Mouse (Mus musculus): Measurements from ENCODE around the gene Aox4. TPM values are rescaled to one million over a fixed set of nuclear protein-coding genes. Genes with fewer than 3 reads are reported as not detected.

Gene Aox4
- polyA plus RNA-seq, 1 experiment from 2014 or later, result 0.80 TPM

- no peak for ATAC-seq
- 71% methylated on average over 5 of the region's 6 CpGs for WGBS
These were observed 91.8 kb downstream of the Aox4 start for GRCm38 (mm10) chr1:58302015-58302414.

GRCm38 (mm10) chr1:58303009-58303408 is 92.8 kb downstream of the Aox4 start:
- DNase-seq (ENCODE audit: low spot score) (no peak), ATAC-seq (no peak)
- Histone ChIP-seq H3K4me1 (ENCODE audit: control insufficient read depth, insufficient read depth, low read length) (no peaks in the 10 kb centered on the region), H3K9ac (ENCODE audit: low read length) (no peak overlapping the region), H3K27me3 (replicated peaks; ENCODE audit: control insufficient read depth, insufficient read depth, low read length) (no peaks in the 10 kb centered on the region), H3K4me3 (ENCODE audit: low read depth, low read length) (no peak overlapping the region), H3K9me3 (replicated peaks; ENCODE audit: control insufficient read depth, low read length) (no peaks in the 10 kb centered on the region), H3K27ac (ENCODE audit: low read depth, low read length) (no peak overlapping the region), H3K4me2 (ENCODE audit: low read length) (no peak overlapping the region), H3K36me3 (ENCODE audit: control insufficient read depth, insufficient read depth, low read length) (no peaks in the 10 kb centered on the region)
- WGBS, result 91% methylated on average over 6 of the region's 6 CpGs

More at GRCm38 (mm10) chr1:58302015-58302414, 91.8 kb downstream of the Aox4 start:
- Histone ChIP-seq H3K27me3 (replicated peaks; ENCODE audit: control insufficient read depth, insufficient read depth, low read length) (no peaks in the 10 kb centered on the region), H3K9ac (ENCODE audit: low read length) (no peak overlapping the region), H3K4me1 (ENCODE audit: control insufficient read depth, insufficient read depth, low read length) (no peaks in the 10 kb centered on the region), H3K36me3 (ENCODE audit: control insufficient read depth, insufficient read depth, low read length) (no peaks in the 10 kb centered on the region), H3K9me3 (replicated peaks; ENCODE audit: control insufficient read depth, low read length) (no peaks in the 10 kb centered on the region), H3K4me3 (ENCODE audit: low read depth, low read length) (no peak overlapping the region), H3K4me2 (ENCODE audit: low read length) (no peak overlapping the region), H3K27ac (ENCODE audit: low read depth, low read length) (no peak overlapping the region)
- no peak for DNase-seq (ENCODE audit: low spot score)

GRCm38 (mm10) chr1:58303726-58304125 is 93.5 kb downstream of the Aox4 start:
- Histone ChIP-seq H3K9ac (ENCODE audit: low read length) (no peak overlapping the region), H3K27me3 (replicated peaks; ENCODE audit: control insufficient read depth, insufficient read depth, low read length) (no peaks in the 10 kb centered on the region), H3K4me2 (ENCODE audit: low read length) (no peak overlapping the region), H3K9me3 (replicated peaks; ENCODE audit: control insufficient read depth, low read length) (no peaks in the 10 kb centered on the region), H3K4me1 (ENCODE audit: control insufficient read depth, insufficient read depth, low read length) (no peaks in the 10 kb centered on the region), H3K27ac (ENCODE audit: low read depth, low read length) (no peak overlapping the region), H3K36me3 (ENCODE audit: control insufficient read depth, insufficient read depth, low read length) (no peaks in the 10 kb centered on the region), H3K4me3 (ENCODE audit: low read depth, low read length) (no peak overlapping the region)
- ATAC-seq (no peak), DNase-seq (ENCODE audit: low spot score) (no peak)
- 97% methylated on average over 4 of the region's 4 CpGs for WGBS

- ATAC-seq (no peak), DNase-seq (ENCODE audit: low spot score) (no peak)
- 56% methylated on average over 12 of the region's 12 CpGs for WGBS
- H3K4me1 ChIP-seq (ENCODE audit: control insufficient read depth, insufficient read depth, low read length), result no peaks in the 10 kb centered on the region
- H3K4me2 ChIP-seq (ENCODE audit: low read length), result no peak overlapping the region
- no peaks in the 10 kb centered on the region for H3K9me3 ChIP-seq (replicated peaks; ENCODE audit: control insufficient read depth, low read length)
- no peaks in the 10 kb centered on the region for H3K27me3 ChIP-seq (replicated peaks; ENCODE audit: control insufficient read depth, insufficient read depth, low read length)
- H3K9ac ChIP-seq (ENCODE audit: low read length), result no peak overlapping the region
- H3K36me3 ChIP-seq (ENCODE audit: control insufficient read depth, insufficient read depth, low read length), result no peaks in the 10 kb centered on the region
- no peak overlapping the region for H3K27ac ChIP-seq (ENCODE audit: low read depth, low read length)
- H3K4me3 ChIP-seq (ENCODE audit: low read depth, low read length), result no peak overlapping the region
These were observed 94.1 kb downstream of the Aox4 start for GRCm38 (mm10) chr1:58304296-58304695.

- DNase-seq (ENCODE audit: low spot score), result no peak
- H3K4me3 ChIP-seq (ENCODE audit: low read depth, low read length), result no peak overlapping the region
- H3K9ac ChIP-seq (ENCODE audit: low read length), result no peak overlapping the region
- no peaks in the 10 kb centered on the region for H3K9me3 ChIP-seq (replicated peaks; ENCODE audit: control insufficient read depth, low read length)
- 91% methylated on average over 8 of the region's 8 CpGs for WGBS
- no peak overlapping the region for H3K4me2 ChIP-seq (ENCODE audit: low read length)
- no peaks in the 10 kb centered on the region for H3K27me3 ChIP-seq (replicated peaks; ENCODE audit: control insufficient read depth, insufficient read depth, low read length)
- H3K36me3 ChIP-seq (ENCODE audit: control insufficient read depth, insufficient read depth, low read length), result no peaks in the 10 kb centered on the region
- no peaks in the 10 kb centered on the region for H3K4me1 ChIP-seq (ENCODE audit: control insufficient read depth, insufficient read depth, low read length)
- no peak for ATAC-seq
- H3K27ac ChIP-seq (ENCODE audit: low read depth, low read length), result no peak overlapping the region
These were observed 97.0 kb downstream of the Aox4 start for GRCm38 (mm10) chr1:58307181-58307580.

- H3K27me3 ChIP-seq (replicated peaks; ENCODE audit: control insufficient read depth, insufficient read depth, low read length), result no peaks in the 10 kb centered on the region
- ATAC-seq, result no peak
- H3K9ac ChIP-seq (ENCODE audit: low read length), result no peak overlapping the region
- H3K4me3 ChIP-seq (ENCODE audit: low read depth, low read length), result no peak overlapping the region
- no peaks in the 10 kb centered on the region for H3K36me3 ChIP-seq (ENCODE audit: control insufficient read depth, insufficient read depth, low read length)
- no peaks in the 10 kb centered on the region for H3K4me1 ChIP-seq (ENCODE audit: control insufficient read depth, insufficient read depth, low read length)
- no peaks in the 10 kb centered on the region for H3K9me3 ChIP-seq (replicated peaks; ENCODE audit: control insufficient read depth, low read length)
- H3K4me2 ChIP-seq (ENCODE audit: low read length), result no peak overlapping the region
- 90% methylated on average over 8 of the region's 8 CpGs for WGBS
- no peak for DNase-seq (ENCODE audit: low spot score)
- no peak overlapping the region for H3K27ac ChIP-seq (ENCODE audit: low read depth, low read length)
These were observed 98.4 kb downstream of the Aox4 start for GRCm38 (mm10) chr1:58308594-58308993.

- no peak overlapping the region for H3K9ac ChIP-seq (ENCODE audit: low read length)
- no peak overlapping the region for H3K27ac ChIP-seq (ENCODE audit: low read depth, low read length)
- WGBS, result 81% methylated on average over 4 of the region's 4 CpGs
- no peaks in the 10 kb centered on the region for H3K9me3 ChIP-seq (replicated peaks; ENCODE audit: control insufficient read depth, low read length)
- DNase-seq (ENCODE audit: low spot score), result no peak
- no peaks in the 10 kb centered on the region for H3K27me3 ChIP-seq (replicated peaks; ENCODE audit: control insufficient read depth, insufficient read depth, low read length)
- H3K4me1 ChIP-seq (ENCODE audit: control insufficient read depth, insufficient read depth, low read length), result no peaks in the 10 kb centered on the region
- H3K36me3 ChIP-seq (ENCODE audit: control insufficient read depth, insufficient read depth, low read length), result no peaks in the 10 kb centered on the region
- no peak overlapping the region for H3K4me2 ChIP-seq (ENCODE audit: low read length)
- no peak overlapping the region for H3K4me3 ChIP-seq (ENCODE audit: low read depth, low read length)
- ATAC-seq, result no peak
These were observed 99.7 kb downstream of the Aox4 start for GRCm38 (mm10) chr1:58309853-58310252.

- Histone ChIP-seq H3K9ac (ENCODE audit: low read length) (no peak overlapping the region), H3K4me3 (ENCODE audit: low read depth, low read length) (no peak overlapping the region), H3K4me1 (ENCODE audit: control insufficient read depth, insufficient read depth, low read length) (no peaks in the 10 kb centered on the region), H3K27ac (ENCODE audit: low read depth, low read length) (no peak overlapping the region), H3K9me3 (replicated peaks; ENCODE audit: control insufficient read depth, low read length) (no peaks in the 10 kb centered on the region), H3K4me2 (ENCODE audit: low read length) (no peak overlapping the region), H3K27me3 (replicated peaks; ENCODE audit: control insufficient read depth, insufficient read depth, low read length) (no peaks in the 10 kb centered on the region), H3K36me3 (ENCODE audit: control insufficient read depth, insufficient read depth, low read length) (no peaks in the 10 kb centered on the region)
- ATAC-seq (no peak), DNase-seq (ENCODE audit: low spot score) (no peak)
- 83% methylated on average over 7 of the region's 7 CpGs for WGBS
These were observed 101.1 kb downstream of the Aox4 start for GRCm38 (mm10) chr1:58311221-58311864.

- ATAC-seq (no peak), DNase-seq (ENCODE audit: low spot score) (no peak)
- H3K4me3 ChIP-seq (ENCODE audit: low read depth, low read length), result no peak overlapping the region
- H3K4me2 ChIP-seq (ENCODE audit: low read length), result no peak overlapping the region
- H3K36me3 ChIP-seq (ENCODE audit: control insufficient read depth, insufficient read depth, low read length), result no peaks in the 10 kb centered on the region
- H3K9ac ChIP-seq (ENCODE audit: low read length), result no peak overlapping the region
- 90% methylated on average over 8 of the region's 8 CpGs for WGBS
- no peaks in the 10 kb centered on the region for H3K9me3 ChIP-seq (replicated peaks; ENCODE audit: control insufficient read depth, low read length)
- H3K27ac ChIP-seq (ENCODE audit: low read depth, low read length), result no peak overlapping the region
- H3K4me1 ChIP-seq (ENCODE audit: control insufficient read depth, insufficient read depth, low read length), result no peaks in the 10 kb centered on the region
- H3K27me3 ChIP-seq (replicated peaks; ENCODE audit: control insufficient read depth, insufficient read depth, low read length), result no peaks in the 10 kb centered on the region
These were observed 103.0 kb downstream of the Aox4 start for GRCm38 (mm10) chr1:58313173-58313572.
